27 mouse cellular contexts compared by ENCODE assay signal in the genomic region with DNA sequence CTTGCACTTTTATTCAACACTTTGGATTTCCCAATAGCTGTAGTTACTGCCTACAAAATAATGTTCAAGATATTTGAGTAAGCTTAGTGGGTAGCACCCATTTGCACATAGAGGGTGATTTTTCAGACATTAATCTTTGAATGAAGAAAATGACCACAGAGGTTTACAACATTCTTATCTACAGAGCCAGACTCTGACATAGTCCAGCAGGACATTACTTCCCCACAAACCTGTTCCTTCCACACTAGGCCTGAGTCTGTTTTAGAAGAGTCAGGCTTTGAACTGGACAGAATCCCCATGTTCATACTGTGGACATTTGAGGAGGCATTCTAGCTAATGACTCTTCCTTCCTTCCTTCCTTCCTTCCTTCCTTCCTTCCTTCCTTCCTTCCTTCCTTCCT.
DNase-seq lines count a peak whose midpoint lies in the region; ATAC-seq and TF ChIP-seq lines count a peak whose summit lies in the region.
"Had no signal": no experiment of that assay in that cellular context is flagged by ENCODE, and none has a peak within 500 bp of the region (broad histone marks: within the 10 kb centered on the region; RNA-seq: fewer than 3 reads in every experiment).

No protein-coding gene starts in this region.

- H3K4me3 ChIP-seq in G1E (ENCODE audit: low read depth, low read length): no peak overlapping the region
- H3K4me3 ChIP-seq in midbrain, embryonic 14.5 days (replicated peaks; ENCODE audit: low read depth, low read length): no peak overlapping the region
- H3K4me3 ChIP-seq: embryonic facial prominence, embryonic 13.5 days; embryonic facial prominence, embryonic 15.5 days; erythroblast, embryonic 14.5 days; forebrain, embryonic 10.5 days; forebrain, embryonic 12.5 days had no signal

- ATAC-seq in G1E (ENCODE audit: extremely low read depth, insufficient number of reproducible peaks, low FRiP score, poor library complexity, severe bottlenecking): no peak
- peak; percentile 69 for ATAC-seq in common myeloid progenitor, adult 5-6 weeks (replicated peaks; ENCODE audit: low read depth, poor library complexity, severe bottlenecking)
- ATAC-seq in megakaryocyte progenitor cell, adult 5-6 weeks (replicated peaks; ENCODE audit: poor library complexity): peak; percentile 31; the same call in 1 of the 2 replicates
- ATAC-seq in monocyte, adult 5-6 weeks (replicated peaks; ENCODE audit: insufficient number of reproducible peaks, low FRiP score, low TSS enrichment, poor library complexity, severe bottlenecking): no peak
- no peak for ATAC-seq in midbrain, embryonic 14.5 days (ENCODE audit: low FRiP score, low TSS enrichment)
- ATAC-seq: activated CD4-positive, CD25-positive, alpha-beta regulatory T cell, adult 4 months; CD4-positive, CD25-positive, alpha-beta regulatory T cell, adult 4 months; forebrain, embryonic 14.5 days; forebrain, embryonic 16.5 days; Patski had no signal

- no peak for TF ChIP-seq CTCF in G1E (IDR thresholded peaks at IDR 0.05; ENCODE audit: low read depth, low read length)

- DNase-seq in 416B (ENCODE audit: low read depth) (peak; percentile 73), G1E (ENCODE audit: low spot score) (peak; percentile 11)
- no peak for DNase-seq in midbrain, embryonic 14.5 days
- no peak for DNase-seq in spleen, postnatal 4 days (ENCODE audit: low spot score in 2 of 2)
- DNase-seq: adrenal gland, adult 8-10 months; adrenal gland, postnatal 14 days; adrenal gland, postnatal 36 days; B cell, adult 2 months; cerebellum, adult 11-12 months; cerebellum, adult 2 months; cerebellum, adult 9-10 months; cerebellum, postnatal 25 days; embryo, embryonic 11 days had no signal

- H3K9ac ChIP-seq in midbrain, embryonic 14.5 days (replicated peaks; ENCODE audit: low read length): no peak overlapping the region
- H3K9ac ChIP-seq: embryonic facial prominence, embryonic 13.5 days; embryonic facial prominence, embryonic 15.5 days; forebrain, embryonic 12.5 days had no signal

- no peaks in the 10 kb centered on the region for H3K27me3 ChIP-seq in G1E (ENCODE audit: insufficient read depth, low read length)
- no peaks in the 10 kb centered on the region for H3K27me3 ChIP-seq in midbrain, embryonic 14.5 days (ENCODE audit: control insufficient read depth, insufficient read depth, low read length)
- H3K27me3 ChIP-seq: CH12.LX; embryonic facial prominence, embryonic 13.5 days; embryonic facial prominence, embryonic 15.5 days; forebrain, embryonic 12.5 days had no signal

- no peak overlapping the region for H3K27ac ChIP-seq in midbrain, embryonic 14.5 days (replicated peaks; ENCODE audit: low read depth, low read length)
- H3K27ac ChIP-seq: embryonic facial prominence, embryonic 13.5 days; embryonic facial prominence, embryonic 15.5 days; forebrain, embryonic 10.5 days; forebrain, embryonic 12.5 days had no signal

- H3K9me3 ChIP-seq in G1E (replicated peaks): no peaks in the 10 kb centered on the region
- H3K9me3 ChIP-seq in midbrain, embryonic 14.5 days (ENCODE audit: control insufficient read depth, low read length): no peaks in the 10 kb centered on the region
- H3K9me3 ChIP-seq: embryonic facial prominence, embryonic 13.5 days; embryonic facial prominence, embryonic 15.5 days; forebrain, embryonic 10.5 days; forebrain, embryonic 12.5 days had no signal

- no peaks in the 10 kb centered on the region for H3K36me3 ChIP-seq in G1E (replicated peaks)
- H3K36me3 ChIP-seq in midbrain, embryonic 14.5 days (ENCODE audit: control insufficient read depth, insufficient read depth, low read length): no peaks in the 10 kb centered on the region
- H3K36me3 ChIP-seq: embryonic facial prominence, embryonic 13.5 days; embryonic facial prominence, embryonic 15.5 days; forebrain, embryonic 10.5 days; forebrain, embryonic 12.5 days had no signal

- H3K4me2 ChIP-seq in midbrain, embryonic 14.5 days (ENCODE audit: low read length): no peak overlapping the region
- H3K4me2 ChIP-seq: embryonic facial prominence, embryonic 13.5 days; embryonic facial prominence, embryonic 15.5 days; forebrain, embryonic 12.5 days had no signal

- H3K4me1 ChIP-seq in G1E (ENCODE audit: insufficient read depth, low read depth, low read length): peaks cover 21% of the 10 kb centered on the region
- H3K4me1 ChIP-seq in midbrain, embryonic 14.5 days (ENCODE audit: control insufficient read depth, insufficient read depth, low read length): no peaks in the 10 kb centered on the region
- H3K4me1 ChIP-seq: forebrain, embryonic 10.5 days; forebrain, embryonic 12.5 days had no signal

Comparison
In these comparisons a context has a peak if more than half of its experiments do, and no peak if none do; other contexts are left out.
1. DNase-seq: peak in 416B (single experiment) and G1E (single experiment); none in midbrain, embryonic 14.5 days (single experiment) and spleen, postnatal 4 days (0 of 2).
2. ATAC-seq: peak in common myeloid progenitor, adult 5-6 weeks (single experiment) and megakaryocyte progenitor cell, adult 5-6 weeks (single experiment); none in G1E (single experiment), monocyte, adult 5-6 weeks (single experiment) and midbrain, embryonic 14.5 days (single experiment).